Mouse (Mus musculus) megakaryocyte, embryonic 14.5 days (primary cell): ENCODE data around the gene Cfap70.

Experiments
- FLI1 ChIP-seq: IDR thresholded peaks from 2 replicates; pipeline ENCODE4 v1.6.1; 2012; ENCODE audit warnings: low read length, inconsistent platforms, mixed read lengths
- GATA1 ChIP-seq: IDR thresholded peaks from 3 replicates; pipeline ENCODE4 v1.6.1; 2012; ENCODE audit warnings: mixed read lengths, low read length, inconsistent platforms, borderline replicate concordance

GRCm38 (mm10) chr14:20458378-20458777 is 6.4 kb upstream of the Cfap70 start:
- TF ChIP-seq FLI1: no peak
- TF ChIP-seq GATA1: no peak
